Mouse (Mus musculus) bone marrow macrophage, adult 2 months (primary cell): Measurements from ENCODE around the gene Tnfaip1.

ENCODE experiments used
- CTCF ChIP-seq: IDR thresholded peaks from 2 replicates; pipeline ENCODE4 v1.5.1; 2012; ENCODE audit warnings: low read depth, mild to moderate bottlenecking, low read length, moderate library complexity
- POLR2A ChIP-seq: IDR thresholded peaks from 2 replicates; pipeline ENCODE4 v1.6.1; 2012; ENCODE audit warnings: mild to moderate bottlenecking, low read depth, low read length, borderline replicate concordance

- TF ChIP-seq POLR2A (no peak), CTCF (no peak)
Observed at GRCm38 (mm10) chr11:78536080-78536689, at the start of gene Tnfaip1, which contains the start of gene Ift20.
